Mouse (Mus musculus): ENCODE measurements around the gene Sfn.

The Sfn gene

GRCm38 (mm10) chr4:133620668-133621067, 18.7 kb upstream of the Sfn start:
- DNase-seq (ENCODE audit: low spot score in 2 of 2): no peak

DNA sequence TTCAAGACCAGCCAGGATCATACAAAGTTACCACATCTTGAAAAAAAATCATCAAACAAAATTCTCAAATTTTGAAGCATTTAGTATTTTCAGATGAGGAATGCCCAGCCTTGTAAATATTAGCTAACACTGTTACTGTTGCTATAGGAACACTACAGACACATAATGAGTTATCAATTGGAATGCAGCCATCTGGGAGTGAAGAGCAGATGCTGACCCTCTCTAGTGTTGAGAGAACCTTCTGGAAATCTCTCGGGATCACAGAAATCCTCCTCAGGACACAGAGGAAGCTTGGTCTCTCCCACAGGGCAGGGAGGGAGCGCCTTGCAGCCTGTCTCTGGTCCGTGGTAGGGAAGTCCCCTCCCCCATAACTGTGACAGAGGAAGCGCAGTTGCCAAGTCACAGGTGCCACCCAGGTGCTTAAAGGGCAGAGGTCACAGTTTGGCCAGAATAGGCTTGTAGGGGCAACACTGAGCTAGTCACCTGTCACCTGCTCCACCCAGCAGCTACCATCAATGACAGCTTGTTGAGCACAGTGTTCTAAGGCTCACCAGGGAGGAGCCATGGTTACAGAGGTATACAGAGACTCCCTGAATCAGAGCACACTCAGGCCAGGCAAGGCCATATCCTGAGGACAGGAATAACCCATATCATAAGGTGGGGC, 17.6 kb upstream of the Sfn start:
- no peak for DNase-seq (ENCODE audit: low spot score in 2 of 2)

GRCm38 (mm10) chr4:133617936-133618335, 16.0 kb upstream of the Sfn start:
- DNase-seq (ENCODE audit: low spot score in 2 of 2): no peak

- DNase-seq (ENCODE audit: low spot score in 2 of 2): no peak
These were observed 13.4 kb upstream of the Sfn start for GRCm38 (mm10) chr4:133615416-133615815.

GRCm38 (mm10) chr4:133614274-133614761, 12.3 kb upstream of the Sfn start:
- DNase-seq (ENCODE audit: low spot score in 2 of 2): peak; percentile 25 to 48

DNA sequence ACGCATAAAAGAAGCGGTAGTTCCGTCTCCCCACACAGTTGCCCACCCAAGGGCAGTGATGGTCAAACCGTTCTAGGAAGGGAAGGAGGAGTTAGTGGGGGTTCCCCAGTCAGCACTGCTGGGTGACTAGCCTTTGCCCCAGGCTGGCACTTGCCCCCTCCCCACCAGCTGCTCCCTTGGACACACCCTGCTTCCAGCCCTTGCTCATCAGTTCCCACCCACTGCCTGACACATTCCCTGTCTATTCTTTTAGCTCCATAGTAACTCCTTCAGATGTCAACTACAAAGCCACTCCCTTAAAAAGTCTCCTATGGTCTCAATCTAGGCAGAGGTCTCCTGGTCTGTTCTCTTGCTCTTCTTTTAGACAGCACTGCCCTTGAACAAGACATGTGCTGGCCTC, 11.9 kb upstream of the Sfn start:
- DNase-seq (ENCODE audit: low spot score in 2 of 2): no peak

- DNase-seq (ENCODE audit: low spot score in 2 of 2): no peak
These were observed 11.1 kb upstream of the Sfn start for GRCm38 (mm10) chr4:133613026-133613425.

DNA sequence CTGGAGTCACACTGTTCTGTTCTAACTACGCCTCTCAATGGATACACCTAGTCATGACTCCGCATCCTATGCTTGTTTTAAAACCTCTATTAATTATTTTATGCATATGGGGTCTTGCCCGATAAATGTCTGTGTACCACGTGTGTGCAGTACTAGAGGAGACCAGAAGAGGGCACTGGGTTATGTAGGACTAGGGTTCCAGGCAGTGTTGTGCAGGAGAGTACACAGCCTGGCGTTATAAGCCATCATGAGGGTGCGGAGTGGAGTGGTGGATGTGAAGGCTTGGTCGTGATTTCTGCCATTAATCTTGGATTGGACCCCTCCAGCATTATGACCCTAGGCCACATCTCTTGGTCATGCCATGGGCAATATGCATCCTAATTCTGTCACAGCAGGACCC, 10.4 kb upstream of the Sfn start:
- DNase-seq (ENCODE audit: low spot score in 2 of 2): no peak

DNA sequence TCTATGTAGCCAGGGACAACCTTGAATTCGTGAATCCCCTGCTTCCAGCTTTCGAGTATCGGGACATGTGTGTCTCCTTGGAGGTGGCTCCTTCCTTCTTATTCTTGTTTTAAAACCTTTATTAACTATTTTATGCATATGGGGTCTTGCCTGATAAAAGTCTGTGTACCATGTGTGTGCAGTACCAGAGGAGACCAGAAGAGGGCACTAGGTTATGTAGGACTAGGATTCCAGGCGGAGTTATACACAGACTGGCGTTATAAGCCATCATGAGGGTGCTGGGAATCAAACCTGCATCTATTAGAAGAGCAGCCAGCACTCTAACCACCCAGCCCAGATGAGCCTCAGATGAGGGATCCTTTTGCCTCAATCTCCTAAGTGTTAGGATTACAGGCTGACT, 9.8 kb upstream of the Sfn start:
- no peak for DNase-seq (ENCODE audit: low spot score in 2 of 2)

DNA sequence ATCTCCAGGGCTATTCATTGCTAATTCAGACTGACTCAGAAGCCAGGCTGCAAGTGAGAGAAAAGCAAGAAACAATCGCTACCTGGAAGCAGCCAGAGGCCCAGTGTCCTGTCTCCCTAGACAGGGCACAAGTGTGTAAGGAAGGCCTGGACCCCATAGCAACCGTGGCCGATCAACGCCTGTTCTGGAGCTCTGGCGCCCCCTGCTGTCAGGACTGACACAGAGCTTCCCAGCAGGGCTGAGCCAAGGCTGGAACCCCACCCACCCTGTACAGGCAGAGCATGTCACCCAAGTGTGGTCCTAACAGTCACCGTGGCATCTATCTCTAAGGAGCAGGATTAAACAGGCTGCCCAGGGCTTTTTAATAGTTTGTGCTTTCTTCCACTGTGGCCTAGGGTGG, 7.8 kb upstream of the Sfn start:
- DNase-seq (ENCODE audit: low spot score in 2 of 2): peak; percentile 48 to 70

DNA sequence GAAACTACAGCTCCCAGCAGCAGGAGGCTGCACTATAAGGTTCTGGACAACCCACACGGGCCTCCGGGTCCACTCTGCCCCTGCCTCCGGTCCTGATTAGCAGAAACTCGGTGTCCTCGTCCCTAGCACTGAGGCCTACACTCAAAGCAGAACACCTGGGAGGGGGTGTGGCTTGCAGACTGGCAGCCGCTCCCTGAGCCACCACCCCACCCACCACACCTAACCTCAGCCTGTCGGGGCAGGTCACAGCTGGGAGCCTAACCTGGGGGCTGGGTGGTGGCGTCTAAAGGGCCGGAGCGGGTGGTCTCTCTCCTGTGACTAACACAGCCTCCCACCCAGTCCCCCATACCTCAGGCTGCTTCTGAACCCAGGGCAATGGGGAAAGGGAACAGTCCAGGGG, 5.3 kb upstream of the Sfn start:
- no peak for DNase-seq (ENCODE audit: low spot score in 2 of 2)

DNA sequence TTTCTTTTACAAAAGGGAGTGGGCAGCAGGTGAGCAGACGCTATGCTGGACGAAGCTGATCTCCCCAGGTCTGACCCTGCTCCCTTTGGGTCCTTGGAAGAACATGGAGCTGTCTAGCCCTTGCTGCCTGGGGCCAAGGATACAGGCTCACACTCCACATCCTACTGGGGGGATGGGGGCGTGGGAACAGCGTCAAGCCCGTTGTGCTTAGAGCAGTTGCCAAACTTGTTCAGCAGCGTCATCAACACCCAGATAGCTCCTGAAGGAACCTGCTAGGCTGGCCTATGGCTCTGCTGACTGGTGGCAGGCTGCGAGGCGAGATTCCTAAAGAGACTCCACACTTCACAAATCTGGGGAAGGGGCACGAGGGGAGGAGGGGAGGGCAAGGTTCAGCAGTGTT, 3.4 kb upstream of the Sfn start:
- no peak for DNase-seq (ENCODE audit: low spot score in 2 of 2)

GRCm38 (mm10) chr4:133604856-133605255, 2.9 kb upstream of the Sfn start:
- DNase-seq (ENCODE audit: low spot score in 2 of 2): no peak

- no peak for DNase-seq (ENCODE audit: low spot score in 2 of 2)
These were observed 2.2 kb upstream of the Sfn start for GRCm38 (mm10) chr4:133604175-133604574.

DNA sequence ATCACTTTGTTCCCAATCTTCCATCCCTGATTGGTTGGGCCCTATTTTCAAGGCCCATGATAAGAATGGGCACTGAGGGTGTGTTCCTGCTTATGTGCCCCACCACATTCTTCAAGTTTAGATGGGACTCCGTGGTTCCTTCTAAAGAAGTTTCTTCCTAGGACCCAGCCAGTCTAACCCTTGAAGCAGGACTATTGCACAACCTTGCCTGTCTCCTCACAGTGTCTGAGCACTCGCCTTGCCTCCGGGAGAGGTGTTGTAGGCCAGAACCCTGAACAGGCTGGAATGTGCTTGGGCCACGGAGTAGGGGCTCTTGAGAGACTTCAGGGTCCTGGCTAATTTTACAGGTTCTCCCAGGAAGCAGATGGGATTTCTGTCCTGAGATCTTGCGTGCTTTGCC, 1.1 kb upstream of the Sfn start:
- DNase-seq (ENCODE audit: low spot score in 2 of 2): no peak

- DNase-seq (ENCODE audit: low spot score in 2 of 2): no peak
These were observed 1.7 kb downstream of the Sfn start for GRCm38 (mm10) chr4:133600306-133600705.

GRCm38 (mm10) chr4:133599571-133600073, 2.3 kb downstream of the Sfn start:
- DNase-seq (ENCODE audit: low spot score in 2 of 2): peak; percentile 52 to 64

- DNase-seq (ENCODE audit: low spot score in 2 of 2): no peak
These were observed 2.9 kb downstream of the Sfn start for GRCm38 (mm10) chr4:133599116-133599515.

DNA sequence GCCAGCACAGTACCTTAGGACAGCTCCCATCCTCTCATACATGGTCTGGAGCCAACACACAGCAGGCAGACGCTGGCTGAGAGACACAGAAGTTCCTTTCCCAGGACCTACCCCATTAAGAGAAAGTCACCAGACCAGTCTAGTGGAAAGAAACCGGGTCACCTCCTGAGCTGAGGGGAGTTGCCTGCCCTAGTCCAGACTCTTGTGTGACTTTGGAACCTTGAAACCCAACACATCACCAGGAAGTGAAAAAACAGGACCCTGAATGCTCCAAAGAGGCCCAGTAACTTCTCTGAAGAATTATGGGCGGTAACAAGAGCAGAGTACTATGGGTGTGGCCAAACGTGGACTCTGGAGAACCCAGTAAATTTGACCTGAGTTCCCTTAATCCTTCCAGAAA, 3.4 kb downstream of the Sfn start:
- DNase-seq (ENCODE audit: low spot score in 2 of 2): no peak

DNA sequence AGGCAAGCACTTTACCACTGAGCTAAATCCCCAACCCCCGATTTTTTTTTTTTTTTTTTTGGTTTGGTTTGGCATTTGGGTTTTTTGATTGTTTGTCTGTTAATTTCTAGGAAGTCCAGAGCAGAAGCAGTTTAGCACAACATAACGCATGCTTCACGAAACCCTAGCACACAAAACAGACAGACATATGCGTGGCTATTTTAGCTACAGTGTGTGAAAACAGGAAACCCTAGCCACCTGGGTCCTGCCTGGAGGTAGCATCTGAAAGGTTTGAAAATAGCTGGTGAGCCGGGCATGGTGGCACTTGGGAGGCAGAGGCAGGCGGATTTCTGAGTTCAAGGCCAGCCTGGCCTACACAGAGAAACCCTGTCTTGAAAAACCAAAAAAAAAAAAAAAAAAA, 5.9 kb downstream of the Sfn start:
- DNase-seq (ENCODE audit: low spot score in 2 of 2): no peak

- peak in 1 of 2 experiments; percentile 18 for DNase-seq (ENCODE audit: low spot score in 2 of 2)
These were observed 6.4 kb downstream of the Sfn start for GRCm38 (mm10) chr4:133595538-133595937.

DNA sequence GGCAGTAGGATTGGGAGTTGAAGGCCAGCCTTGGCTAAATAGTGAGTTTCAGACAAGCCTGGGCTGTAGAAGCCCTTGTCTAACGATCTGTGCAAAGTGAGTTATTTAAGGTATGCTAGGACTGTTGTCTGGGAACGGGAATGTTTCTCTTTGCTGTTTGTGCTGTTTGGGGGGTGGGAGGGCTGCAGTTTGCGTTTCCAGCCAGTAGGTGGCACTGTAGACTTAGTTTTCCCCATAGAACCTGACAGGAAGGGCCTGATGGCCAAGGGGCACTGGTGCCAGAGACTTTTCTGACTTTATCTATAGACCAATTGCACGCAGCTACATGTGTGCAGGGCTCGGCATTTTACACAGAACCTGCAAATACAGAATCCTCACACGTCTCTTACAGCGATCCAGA, 9.4 kb downstream of the Sfn start:
- DNase-seq (ENCODE audit: low spot score in 2 of 2): peak; percentile 49 to 67

DNA sequence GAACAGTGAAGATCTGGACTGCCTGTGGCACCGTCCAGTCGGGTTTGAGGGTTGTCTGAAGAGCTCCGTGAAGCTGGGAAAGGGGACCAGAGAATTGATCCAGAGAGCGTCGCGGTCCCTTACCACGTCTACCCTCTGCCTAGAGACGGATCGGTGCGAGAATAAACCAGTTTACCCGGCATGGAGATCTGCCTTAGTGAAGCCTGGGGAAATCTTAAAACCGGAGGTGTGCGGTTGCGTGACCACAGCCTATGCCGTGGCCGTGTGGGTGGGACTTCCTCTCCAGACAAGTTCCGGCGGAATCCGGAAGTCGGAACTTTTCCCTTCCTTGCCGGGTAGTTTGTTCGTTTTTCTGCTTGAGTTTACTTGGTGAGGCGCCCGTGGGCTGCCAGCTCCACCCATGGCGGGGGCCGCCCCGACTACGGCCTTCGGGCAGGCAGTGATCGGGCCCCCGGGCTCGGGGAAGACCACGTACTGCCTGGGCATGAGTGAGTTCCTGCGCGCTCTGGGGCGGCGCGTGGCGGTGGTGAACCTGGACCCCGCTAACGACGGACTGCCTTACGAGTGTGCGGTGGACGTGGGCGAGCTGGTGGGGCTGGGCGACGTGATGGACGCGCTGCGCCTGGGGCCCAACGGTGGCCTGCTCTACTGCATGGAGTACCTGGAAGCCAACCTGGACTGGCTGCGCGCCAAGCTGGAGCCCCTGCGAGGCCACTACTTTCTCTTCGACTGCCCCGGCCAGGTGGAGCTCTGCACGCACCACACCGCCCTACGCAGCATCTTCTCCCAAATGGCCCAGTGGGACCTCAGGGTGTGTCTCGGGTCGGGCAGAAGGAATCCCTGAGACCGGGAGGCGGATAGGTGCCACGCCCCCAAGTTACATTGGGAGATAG, 17.7 kb downstream of the Sfn start, which contains the start of gene Gpn2:
Gene Gpn2, plus strand, starts transcription at position 304 of the 893 bp plus-strand sequence.
- DNase-seq (ENCODE audit: low spot score in 2 of 2): peak; percentile 50 to 73
